In the genomic region with DNA sequence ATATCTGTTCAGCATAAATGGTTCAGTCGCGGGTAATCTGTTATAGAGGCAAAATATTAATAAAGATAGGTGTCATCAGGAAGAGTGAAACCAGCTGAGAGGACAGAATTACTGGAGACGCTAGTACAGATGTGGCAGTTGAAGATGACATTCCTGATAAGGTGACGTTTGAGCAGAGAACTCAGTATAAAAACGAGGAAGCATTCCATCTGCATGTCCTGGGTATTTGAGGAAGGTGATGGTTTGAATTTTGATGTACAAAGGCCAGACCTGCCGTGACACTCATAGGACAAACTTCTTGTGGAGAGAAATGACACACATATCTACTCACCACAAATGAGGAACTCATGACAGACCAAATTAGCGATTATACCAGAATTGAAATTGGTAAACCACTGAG, we compare ENCODE assay signal across 14 mouse cellular contexts.
"Had no signal": no experiment of that assay in that cellular context is flagged by ENCODE, and none has a peak within 500 bp of the region (broad histone marks: within the 10 kb centered on the region; RNA-seq: fewer than 3 reads in every experiment).

No protein-coding gene starts in this region.

- H3K9me3 ChIP-seq: limb, embryonic 10.5 days; lung, embryonic 15.5 days; midbrain, embryonic 10.5 days; neural tube, embryonic 12.5 days had no signal

- H3K9ac ChIP-seq: liver, embryonic 14.5 days; lung, embryonic 15.5 days; neural tube, embryonic 12.5 days had no signal

- H3K4me3 ChIP-seq: limb, embryonic 10.5 days; lung, embryonic 15.5 days; midbrain, embryonic 10.5 days; neural tube, embryonic 12.5 days had no signal

- ATAC-seq: intestine, postnatal 0 days had no signal

- H3K27ac ChIP-seq: limb, embryonic 10.5 days; liver, embryonic 14.5 days; lung, embryonic 15.5 days; macrophage; midbrain, embryonic 10.5 days; neural tube, embryonic 12.5 days had no signal

- H3K27me3 ChIP-seq: lung, embryonic 15.5 days; neural tube, embryonic 12.5 days had no signal

- H3K36me3 ChIP-seq: lung, embryonic 15.5 days; neural tube, embryonic 12.5 days had no signal

- H3K4me1 ChIP-seq: lung, embryonic 15.5 days; midbrain, embryonic 10.5 days; neural tube, embryonic 12.5 days had no signal

- DNase-seq: kidney, adult 8-10 months; kidney, postnatal 10 days; kidney, postnatal 4 days; lung, postnatal 14 days; midbrain, embryonic 14.5 days; thymus, adult 2 months; thymus, postnatal 25 days had no signal

- H3K4me2 ChIP-seq: lung, embryonic 15.5 days; neural tube, embryonic 12.5 days had no signal
